22 mouse cellular contexts compared by ENCODE assay signal in the genomic region with DNA sequence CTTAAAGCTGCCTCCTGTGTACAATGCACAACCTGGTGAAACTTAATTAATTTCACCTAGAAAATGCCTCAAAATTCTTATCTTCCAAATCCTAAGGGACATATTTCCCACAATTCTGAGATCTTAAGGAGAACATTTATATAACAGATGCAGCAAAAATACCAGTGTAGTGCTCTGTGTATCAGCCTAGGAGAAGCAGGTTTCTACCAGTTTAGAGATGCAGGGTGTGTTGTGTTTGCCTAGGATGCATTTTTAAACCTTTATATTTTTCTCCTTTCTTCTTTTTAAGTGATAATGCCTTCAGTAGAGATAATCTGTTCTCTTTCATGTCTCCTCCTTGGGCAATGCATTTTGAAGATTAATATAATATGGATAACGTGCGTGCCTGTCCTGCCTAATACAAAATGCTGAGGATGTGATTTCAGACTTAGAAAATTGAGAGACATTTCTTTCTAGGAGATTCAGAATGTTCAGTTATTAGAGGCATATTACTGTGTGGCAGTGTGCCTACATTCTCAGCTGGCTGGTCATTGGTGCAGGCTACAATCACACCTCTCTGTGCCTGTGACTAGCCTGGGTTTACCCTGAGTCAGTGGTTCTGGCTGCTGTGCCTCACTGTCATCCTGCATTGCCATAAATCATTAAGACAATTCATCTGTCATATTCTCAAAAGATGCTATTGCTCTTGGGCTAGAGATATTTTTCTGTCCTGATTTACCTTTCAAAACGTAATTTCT.
DNase-seq lines count a peak whose midpoint lies in the region; ATAC-seq and TF ChIP-seq lines count a peak whose summit lies in the region.
"Had no signal": no experiment of that assay in that cellular context is flagged by ENCODE, and none has a peak within 500 bp of the region (broad histone marks: within the 10 kb centered on the region; RNA-seq: fewer than 3 reads in every experiment).

No protein-coding gene starts in this region.

- TF ChIP-seq CTCF in brain, embryonic 14.5 days (IDR thresholded peaks at IDR 0.05; ENCODE audit: borderline replicate concordance, extremely low read depth, insufficient read depth, insufficient read length) = no peak
- TF ChIP-seq CTCF in midbrain, postnatal 0 days (IDR thresholded peaks at IDR 0.05) = no peak

- WGBS in hindbrain, embryonic 13.5 days = 75% methylated on average over 3 of the region's 3 CpGs
- 71% methylated on average over 3 of the region's 3 CpGs for WGBS in hindbrain, embryonic 12.5 days
- 67% methylated on average over 3 of the region's 3 CpGs for WGBS in midbrain, embryonic 12.5 days
- 84% methylated on average over 3 of the region's 3 CpGs for WGBS in midbrain, embryonic 10.5 days
- WGBS in midbrain, postnatal 0 days = 46% methylated on average over 3 of the region's 3 CpGs

- no peaks in the 10 kb centered on the region for H3K36me3 ChIP-seq in hindbrain, embryonic 13.5 days
- H3K36me3 ChIP-seq in hindbrain, embryonic 12.5 days = no peaks in the 10 kb centered on the region
- no peaks in the 10 kb centered on the region for H3K36me3 ChIP-seq in midbrain, embryonic 12.5 days
- no peaks in the 10 kb centered on the region for H3K36me3 ChIP-seq in midbrain, embryonic 10.5 days
- no peaks in the 10 kb centered on the region for H3K36me3 ChIP-seq in midbrain, postnatal 0 days (ENCODE audit: insufficient read depth, low read length)
- H3K36me3 ChIP-seq: embryonic facial prominence, embryonic 15.5 days; forebrain, embryonic 10.5 days; heart, embryonic 12.5 days had no signal

- H3K4me2 ChIP-seq in hindbrain, embryonic 13.5 days = no peak overlapping the region
- no peak overlapping the region for H3K4me2 ChIP-seq in hindbrain, embryonic 12.5 days (replicated peaks)
- no peak overlapping the region for H3K4me2 ChIP-seq in midbrain, embryonic 12.5 days (replicated peaks)
- H3K4me2 ChIP-seq in midbrain, postnatal 0 days (ENCODE audit: low read depth, low read length, poor library complexity, severe bottlenecking) = no peak overlapping the region
- H3K4me2 ChIP-seq: embryonic facial prominence, embryonic 15.5 days; heart, embryonic 12.5 days had no signal

- no peaks in the 10 kb centered on the region for H3K27me3 ChIP-seq in hindbrain, embryonic 13.5 days
- H3K27me3 ChIP-seq in hindbrain, embryonic 12.5 days = no peaks in the 10 kb centered on the region
- H3K27me3 ChIP-seq in midbrain, embryonic 12.5 days = no peaks in the 10 kb centered on the region
- H3K27me3 ChIP-seq in midbrain, embryonic 10.5 days (ENCODE audit: low read depth, poor library complexity, severe bottlenecking) = no peaks in the 10 kb centered on the region
- no peaks in the 10 kb centered on the region for H3K27me3 ChIP-seq in midbrain, postnatal 0 days (ENCODE audit: insufficient read depth, low read length)
- H3K27me3 ChIP-seq: embryonic facial prominence, embryonic 15.5 days; heart, embryonic 12.5 days; Patski had no signal

- no peaks in the 10 kb centered on the region for H3K9me3 ChIP-seq in hindbrain, embryonic 13.5 days
- no peaks in the 10 kb centered on the region for H3K9me3 ChIP-seq in hindbrain, embryonic 12.5 days (replicated peaks)
- no peaks in the 10 kb centered on the region for H3K9me3 ChIP-seq in midbrain, embryonic 12.5 days
- H3K9me3 ChIP-seq in midbrain, embryonic 10.5 days (replicated peaks) = no peaks in the 10 kb centered on the region
- no peaks in the 10 kb centered on the region for H3K9me3 ChIP-seq in midbrain, postnatal 0 days (ENCODE audit: low read length)
- H3K9me3 ChIP-seq: embryonic facial prominence, embryonic 15.5 days; forebrain, embryonic 10.5 days; heart, embryonic 12.5 days had no signal

- H3K27ac ChIP-seq in hindbrain, embryonic 13.5 days = 0 out of 2 replicates have a peak overlapping the region, but pooled peaks have one; percentile 55
- no peak overlapping the region for H3K27ac ChIP-seq in hindbrain, embryonic 12.5 days
- H3K27ac ChIP-seq in midbrain, embryonic 12.5 days (replicated peaks) = no peak overlapping the region
- H3K27ac ChIP-seq in midbrain, embryonic 10.5 days (replicated peaks) = no peak overlapping the region
- H3K27ac ChIP-seq in midbrain, postnatal 0 days (ENCODE audit: low read depth, low read length) = peak overlapping the region; percentile 38; the same call in 1 of the 2 replicates
- H3K27ac ChIP-seq: embryonic facial prominence, embryonic 15.5 days; forebrain, embryonic 10.5 days; gastrocnemius, adult 2 months had no signal

- no peak overlapping the region for H3K4me3 ChIP-seq in hindbrain, embryonic 13.5 days
- no peak overlapping the region for H3K4me3 ChIP-seq in hindbrain, embryonic 12.5 days
- no peak overlapping the region for H3K4me3 ChIP-seq in midbrain, embryonic 12.5 days
- no peak overlapping the region for H3K4me3 ChIP-seq in midbrain, embryonic 10.5 days
- no peak overlapping the region for H3K4me3 ChIP-seq in midbrain, postnatal 0 days (ENCODE audit: low read depth, low read length)
- H3K4me3 ChIP-seq: embryonic facial prominence, embryonic 15.5 days; erythroblast, embryonic 14.5 days; forebrain, embryonic 10.5 days; gastrocnemius, adult 2 months; heart, embryonic 12.5 days had no signal

- H3K4me1 ChIP-seq in hindbrain, embryonic 13.5 days (replicated peaks) = no peaks in the 10 kb centered on the region
- no peaks in the 10 kb centered on the region for H3K4me1 ChIP-seq in hindbrain, embryonic 12.5 days
- H3K4me1 ChIP-seq in midbrain, embryonic 12.5 days = no peaks in the 10 kb centered on the region
- no peaks in the 10 kb centered on the region for H3K4me1 ChIP-seq in midbrain, embryonic 10.5 days
- no peaks in the 10 kb centered on the region for H3K4me1 ChIP-seq in midbrain, postnatal 0 days (ENCODE audit: insufficient read depth, low read length)
- H3K4me1 ChIP-seq: embryonic facial prominence, embryonic 15.5 days; forebrain, embryonic 10.5 days; heart, embryonic 12.5 days had no signal

- ATAC-seq in hindbrain, embryonic 13.5 days (ENCODE audit: low FRiP score) = no peak; the same call in 1 of the 2 replicates
- no peak for ATAC-seq in hindbrain, embryonic 12.5 days (ENCODE audit: low FRiP score)
- 0 out of 2 replicates have a peak, but pooled peaks have one; percentile 27 for ATAC-seq in midbrain, embryonic 12.5 days (ENCODE audit: low FRiP score, low read depth)
- ATAC-seq in midbrain, postnatal 0 days (ENCODE audit: low FRiP score) = peak; percentile 62; the same call in 1 of the 2 replicates
- ATAC-seq: activated CD4-positive, CD25-positive, alpha-beta regulatory T cell, adult 4 months; forebrain, embryonic 14.5 days; Patski had no signal

- TF ChIP-seq POLR2A in brain, embryonic 14.5 days (IDR thresholded peaks at IDR 0.05; ENCODE audit: borderline replicate concordance, extremely low read depth, insufficient read depth, insufficient read length, poor library complexity, severe bottlenecking) = no peak

- no peak overlapping the region for H3K9ac ChIP-seq in hindbrain, embryonic 13.5 days
- no peak overlapping the region for H3K9ac ChIP-seq in hindbrain, embryonic 12.5 days
- H3K9ac ChIP-seq in midbrain, embryonic 12.5 days (replicated peaks) = no peak overlapping the region
- H3K9ac ChIP-seq in midbrain, postnatal 0 days (replicated peaks; ENCODE audit: low read length, poor library complexity, severe bottlenecking) = peak overlapping the region; percentile 24; the same call in 1 of the 2 replicates
- H3K9ac ChIP-seq: embryonic facial prominence, embryonic 15.5 days; heart, embryonic 12.5 days had no signal

- no peak for DNase-seq in midbrain, embryonic 10.5 days (ENCODE audit: low spot score)
- peak; percentile 34 for DNase-seq in brain, embryonic 14.5 days (ENCODE audit: low read depth)
- DNase-seq in midbrain, postnatal 0 days (ENCODE audit: low spot score) = no peak
- DNase-seq in MN1 (ENCODE audit: low spot score) = no peak
- DNase-seq: adrenal gland, postnatal 14 days; cerebellum, adult 11 months; cerebellum, adult 8-10 months; cerebellum, postnatal 14 days; embryo, embryonic 11 days; gastrocnemius, adult 2 months; gastrocnemius, postnatal 25 days; heart, postnatal 36 days had no signal

Comparison
In these comparisons a context has a peak if more than half of its experiments do, and no peak if none do; other contexts are left out.
1. H3K27ac ChIP-seq: peak in hindbrain, embryonic 13.5 days (single experiment) and midbrain, postnatal 0 days (single experiment); none in hindbrain, embryonic 12.5 days (single experiment), midbrain, embryonic 12.5 days (single experiment) and midbrain, embryonic 10.5 days (single experiment).
2. ATAC-seq: peak in midbrain, embryonic 12.5 days (single experiment) and midbrain, postnatal 0 days (single experiment); none in hindbrain, embryonic 13.5 days (single experiment) and hindbrain, embryonic 12.5 days (single experiment).